Mouse (Mus musculus) cortical plate, adult 2 months (tissue): ENCODE results near the gene Gm49383.
"Not testable (repeated sequence)": the region's sequence is repeated elsewhere in the genome, so short reads cannot be mapped to it uniquely, and the experiment has no call there.

Experiments
- CTCF ChIP-seq: fragments of 200-500 bp; IDR thresholded peaks from 2 replicates; pipeline ENCODE4 v1.5.1; 2011; ENCODE audit warnings: mild to moderate bottlenecking, control low read depth, low read length; ENCODE audit not compliant: insufficient read depth; ENCODE audit errors: extremely low read depth
- POLR2A ChIP-seq: fragments of 200-500 bp; IDR thresholded peaks from 2 replicates; pipeline ENCODE4 v1.6.1; 2011; ENCODE audit warnings: mild to moderate bottlenecking, low read length, control low read depth; ENCODE audit not compliant: insufficient read depth; ENCODE audit errors: extremely low read depth

GRCm38 (mm10) chr12:69166861-69167581 lies 29.9 kb downstream of the Gm49383 start:
- TF ChIP-seq POLR2A, CTCF: not testable (repeated sequence)
